Mouse (Mus musculus) thymus, postnatal 0 days (tissue): Measurements from ENCODE around the gene Olfr875. TPM values are rescaled to one million over a fixed set of nuclear protein-coding genes. Genes with fewer than 3 reads are reported as not detected.

Experiments used
- polyA plus RNA-seq: library from polyadenylated mRNA; unstranded; fragments of >200 nt; fragmentation: Nextera tagmentation; extraction: Ambion mirVana; gene quantifications from 2 replicates; pipeline ENCODE4 v1.2.1, GENCODE M21; 2015

Gene Olfr875
- polyA plus RNA-seq, 1 experiment from 2014 or later, result not detected

Other genes starting within 250 kb of the Olfr875 start
- gene Esam, start 243.8 kb upstream of the Olfr875 start, polyA plus RNA-seq, result 17.2 and 18.1 TPM in 2 replicates
- 0.95 and 1.1 TPM in 2 replicates for gene Vsig2, start 232.6 kb upstream of the Olfr875 start, polyA plus RNA-seq
- gene Nrgn, start 219.0 kb upstream of the Olfr875 start, polyA plus RNA-seq, result 6.8 and 8.4 TPM in 2 replicates
- 10.7 and 11.2 TPM in 2 replicates for gene Siae, start 216.2 kb upstream of the Olfr875 start, polyA plus RNA-seq
- gene Spa17, start 158.1 kb upstream of the Olfr875 start, polyA plus RNA-seq, result 2.8 and 4.3 TPM in 2 replicates
- gene Tbrg1, start 114.5 kb upstream of the Olfr875 start, polyA plus RNA-seq, result 111 and 115 TPM in 2 replicates
- not detected in 2 replicates for gene Panx3, start 102.6 kb upstream of the Olfr875 start, polyA plus RNA-seq
- gene Olfr160, start 55.6 kb upstream of the Olfr875 start, polyA plus RNA-seq, result not detected in 2 replicates
- not detected in 2 replicates for gene Olfr874, start 26.8 kb upstream of the Olfr875 start, polyA plus RNA-seq
- gene Olfr876, start 31.2 kb downstream of the Olfr875 start, polyA plus RNA-seq, result not detected in 2 replicates
- gene Olfr877, start 82.4 kb downstream of the Olfr875 start, polyA plus RNA-seq, result not detected in 2 replicates
- gene Olfr145, start 124.9 kb downstream of the Olfr875 start, polyA plus RNA-seq, result not detected in 2 replicates
- gene Olfr878, start 146.0 kb downstream of the Olfr875 start, polyA plus RNA-seq, result not detected in 2 replicates
- gene Olfr881, start 220.0 kb downstream of the Olfr875 start, polyA plus RNA-seq, result not detected in 2 replicates